Mouse (Mus musculus): ENCODE measurements around the gene Trub1. TPM values are rescaled to one million over a fixed set of nuclear protein-coding genes. Genes with fewer than 3 reads are reported as not detected.
A peak's percentile ranks its signal among the peaks of the same experiment; 100 is the strongest.

Gene Trub1
- total and polyA plus RNA-seq, 2 experiments, result 5.7 to 12.7 TPM

GRCm38 (mm10) chr19:57500254-57500653, 47.5 kb downstream of the Trub1 start:
- Histone ChIP-seq H3K4me3 (ENCODE audit: insufficient read depth, low read depth, low read length) (no peak overlapping the region), H3K9ac (ENCODE audit: low read depth, low read length) (no peak overlapping the region), H3K79me2 (ENCODE audit: control insufficient read depth, insufficient read depth, low read length) (no peaks in the 10 kb centered on the region), H3K27ac (replicated peaks; ENCODE audit: insufficient read depth, low read depth, low read length) (no peak overlapping the region), H3K4me1 (ENCODE audit: control insufficient read depth, insufficient read depth, low read length) (no peaks in the 10 kb centered on the region), H3K36me3 (ENCODE audit: control insufficient read depth, insufficient read depth, low read length) (no peaks in the 10 kb centered on the region), H3K27me3 (ENCODE audit: control insufficient read depth, insufficient read depth, low read length) (no peaks in the 10 kb centered on the region)
- no peak for DNase-seq (ENCODE audit: extremely low read depth, low read depth, low spot score)
- 95% methylated on average over 5 of the region's 5 CpGs for WGBS
- no peak for TF ChIP-seq POLR2A (IDR thresholded peaks at IDR 0.05; ENCODE audit: extremely low read depth, insufficient read depth, low read length)
- TF ChIP-seq CTCF (IDR thresholded peaks at IDR 0.05; ENCODE audit: low read depth, low read length), result no peak

GRCm38 (mm10) chr19:57503144-57503543, 50.4 kb downstream of the Trub1 start:
- Histone ChIP-seq H3K4me3 (ENCODE audit: insufficient read depth, low read depth, low read length) (no peak overlapping the region), H3K4me1 (ENCODE audit: control insufficient read depth, insufficient read depth, low read length) (no peaks in the 10 kb centered on the region), H3K27me3 (ENCODE audit: control insufficient read depth, insufficient read depth, low read length) (no peaks in the 10 kb centered on the region), H3K27ac (replicated peaks; ENCODE audit: insufficient read depth, low read depth, low read length) (no peak overlapping the region), H3K79me2 (ENCODE audit: control insufficient read depth, insufficient read depth, low read length) (no peaks in the 10 kb centered on the region), H3K36me3 (ENCODE audit: control insufficient read depth, insufficient read depth, low read length) (no peaks in the 10 kb centered on the region), H3K9ac (ENCODE audit: low read depth, low read length) (no peak overlapping the region)
- TF ChIP-seq POLR2A (IDR thresholded peaks at IDR 0.05; ENCODE audit: extremely low read depth, insufficient read depth, low read length) (no peak), CTCF (IDR thresholded peaks at IDR 0.05; ENCODE audit: low read depth, low read length) (no peak)
- WGBS, result 88% methylated on average over 6 of the region's 6 CpGs
- no peak for DNase-seq (ENCODE audit: extremely low read depth, low read depth, low spot score)

- Histone ChIP-seq H3K79me2 (ENCODE audit: control insufficient read depth, insufficient read depth, low read length) (no peaks in the 10 kb centered on the region), H3K4me1 (ENCODE audit: control insufficient read depth, insufficient read depth, low read length) (no peaks in the 10 kb centered on the region), H3K4me3 (ENCODE audit: insufficient read depth, low read depth, low read length) (no peak overlapping the region), H3K9ac (ENCODE audit: low read depth, low read length) (no peak overlapping the region), H3K27me3 (ENCODE audit: control insufficient read depth, insufficient read depth, low read length) (no peaks in the 10 kb centered on the region), H3K36me3 (ENCODE audit: control insufficient read depth, insufficient read depth, low read length) (no peaks in the 10 kb centered on the region), H3K27ac (replicated peaks; ENCODE audit: insufficient read depth, low read depth, low read length) (no peak overlapping the region)
- 93% methylated on average over 25 of the region's 25 CpGs for WGBS
- no peak for DNase-seq (ENCODE audit: extremely low read depth, low read depth, low spot score)
- no peak for TF ChIP-seq CTCF (IDR thresholded peaks at IDR 0.05; ENCODE audit: low read depth, low read length)
- no peak for TF ChIP-seq POLR2A (IDR thresholded peaks at IDR 0.05; ENCODE audit: extremely low read depth, insufficient read depth, low read length)
Measured at GRCm38 (mm10) chr19:57505048-57505932, 52.6 kb downstream of the Trub1 start.

- TF ChIP-seq CTCF (IDR thresholded peaks at IDR 0.05; ENCODE audit: low read depth, low read length), result no peak
- no peak for TF ChIP-seq POLR2A (IDR thresholded peaks at IDR 0.05; ENCODE audit: extremely low read depth, insufficient read depth, low read length)
- peak; percentile 37 for DNase-seq (ENCODE audit: extremely low read depth, low read depth, low spot score)
- no peak overlapping the region for H3K27ac ChIP-seq (replicated peaks; ENCODE audit: insufficient read depth, low read depth, low read length)
- WGBS, result 56% methylated on average over 5 of the region's 5 CpGs
- H3K27me3 ChIP-seq (ENCODE audit: control insufficient read depth, insufficient read depth, low read length), result no peaks in the 10 kb centered on the region
- no peaks in the 10 kb centered on the region for H3K36me3 ChIP-seq (ENCODE audit: control insufficient read depth, insufficient read depth, low read length)
- H3K4me1 ChIP-seq (ENCODE audit: control insufficient read depth, insufficient read depth, low read length), result no peaks in the 10 kb centered on the region
- H3K79me2 ChIP-seq (ENCODE audit: control insufficient read depth, insufficient read depth, low read length), result no peaks in the 10 kb centered on the region
- no peak overlapping the region for H3K4me3 ChIP-seq (ENCODE audit: insufficient read depth, low read depth, low read length)
- H3K9ac ChIP-seq (ENCODE audit: low read depth, low read length), result no peak overlapping the region
Measured at GRCm38 (mm10) chr19:57506591-57506990, 53.9 kb downstream of the Trub1 start.

- Histone ChIP-seq H3K4me1 (ENCODE audit: control insufficient read depth, insufficient read depth, low read length) (no peaks in the 10 kb centered on the region), H3K9ac (ENCODE audit: low read depth, low read length) (no peak overlapping the region), H3K36me3 (ENCODE audit: control insufficient read depth, insufficient read depth, low read length) (no peaks in the 10 kb centered on the region), H3K4me3 (ENCODE audit: insufficient read depth, low read depth, low read length) (no peak overlapping the region), H3K27me3 (ENCODE audit: control insufficient read depth, insufficient read depth, low read length) (no peaks in the 10 kb centered on the region), H3K27ac (replicated peaks; ENCODE audit: insufficient read depth, low read depth, low read length) (no peak overlapping the region), H3K79me2 (ENCODE audit: control insufficient read depth, insufficient read depth, low read length) (no peaks in the 10 kb centered on the region)
- 87% methylated on average over 11 of the region's 11 CpGs for WGBS
- TF ChIP-seq POLR2A (IDR thresholded peaks at IDR 0.05; ENCODE audit: extremely low read depth, insufficient read depth, low read length) (no peak), CTCF (IDR thresholded peaks at IDR 0.05; ENCODE audit: low read depth, low read length) (no peak)
- DNase-seq (ENCODE audit: extremely low read depth, low read depth, low spot score), result no peak
Measured at GRCm38 (mm10) chr19:57508261-57508788, 55.6 kb downstream of the Trub1 start.
